Mouse (Mus musculus) E14TG2a.4 (cell line): ENCODE measurements around the gene Lipo3.
"Not testable (repeated sequence)": the region's sequence is repeated elsewhere in the genome, so short reads cannot be mapped to it uniquely, and the experiment has no call there.

Experiments used
- CTCF ChIP-seq: conservative IDR thresholded peaks from 2 replicates; pipeline ENCODE4 v1.5.1; 2014; ENCODE audit warnings: low read length
- POU5F1 ChIP-seq: IDR thresholded peaks from 2 replicates; pipeline ENCODE4 v1.6.1; 2014; ENCODE audit warnings: low read length, borderline replicate concordance

DNA sequence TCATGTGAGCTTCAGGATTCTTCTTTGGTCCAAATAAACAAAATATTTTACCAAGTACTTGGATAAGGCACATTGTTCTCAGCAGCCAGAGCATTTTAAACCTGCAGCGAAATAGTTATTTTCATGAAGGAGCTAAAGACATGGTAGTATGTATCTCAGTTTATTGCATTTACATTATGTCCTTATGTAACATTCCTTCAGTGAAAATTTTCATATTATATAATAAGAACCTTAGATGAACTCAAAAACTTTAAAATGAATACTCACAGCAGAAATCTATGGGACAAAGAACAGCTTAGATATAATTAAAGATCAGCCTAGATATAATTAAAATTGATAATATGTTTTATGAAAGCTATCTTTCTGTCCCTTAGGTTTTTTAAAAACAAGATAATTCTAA is 10.5 kb downstream of the Lipo3 start, which contains the start of gene Lipo2:
- TF ChIP-seq CTCF, POU5F1: not testable (repeated sequence)
